Mouse (Mus musculus): Measurements from ENCODE around the gene Appl1.

DNA sequence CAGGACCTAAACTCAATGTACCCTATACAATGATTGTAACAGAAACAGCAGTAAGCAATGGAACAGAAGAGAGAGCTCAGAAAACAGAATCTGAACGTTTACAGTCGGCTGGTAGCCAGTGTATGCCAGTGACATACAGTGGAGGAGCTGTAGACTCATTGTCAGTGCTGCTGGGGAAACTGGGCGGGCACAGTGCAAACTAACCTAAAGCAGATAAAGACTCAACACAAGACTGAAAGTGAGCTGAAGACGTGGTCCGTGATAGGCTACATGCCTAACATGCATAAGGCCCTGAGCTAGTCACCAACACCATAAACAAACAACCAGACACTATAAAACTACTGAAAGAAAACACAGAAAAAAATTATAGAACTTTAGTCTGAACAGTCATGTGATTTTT, 89.3 kb downstream of the Appl1 start:
- TF ChIP-seq CTCF (IDR thresholded peaks at IDR 0.05; ENCODE audit: low read depth, low read length), result no peak
- TF ChIP-seq GATA2 (IDR thresholded peaks at IDR 0.05; ENCODE audit: borderline replicate concordance, low read depth, low read length), result no peak
- no peak for TF ChIP-seq GATA1 (IDR thresholded peaks at IDR 0.05; ENCODE audit: borderline replicate concordance, low read length)
- no peak for TF ChIP-seq POLR2AphosphoS5 (IDR thresholded peaks at IDR 0.05; ENCODE audit: insufficient replicate concordance, low read depth, low read length)
- no peak for TF ChIP-seq TAL1 (conservative IDR thresholded peaks at IDR 0.05; ENCODE audit: low read depth, low read length)

Measured in G1E (cell line).